Mouse (Mus musculus) retina, embryonic 14.5 days (tissue): ENCODE measurements at regions not wholly inside any gene's neighbourhood (a gene's known extent, or its start where the extent isn't known, plus 50 kb on each side); places are given as distances from the start of the nearest gene placed in this dataset.
"Not testable (repeated sequence)": the region's sequence is repeated elsewhere in the genome, so short reads cannot be mapped to it uniquely, and the experiment has no call there.

ENCODE experiments used
- DNase-seq: peaks from one replicate; pipeline ENCODE4 v3.0.0-alpha.2; 2015; ENCODE audit warnings: low spot score

DNA sequence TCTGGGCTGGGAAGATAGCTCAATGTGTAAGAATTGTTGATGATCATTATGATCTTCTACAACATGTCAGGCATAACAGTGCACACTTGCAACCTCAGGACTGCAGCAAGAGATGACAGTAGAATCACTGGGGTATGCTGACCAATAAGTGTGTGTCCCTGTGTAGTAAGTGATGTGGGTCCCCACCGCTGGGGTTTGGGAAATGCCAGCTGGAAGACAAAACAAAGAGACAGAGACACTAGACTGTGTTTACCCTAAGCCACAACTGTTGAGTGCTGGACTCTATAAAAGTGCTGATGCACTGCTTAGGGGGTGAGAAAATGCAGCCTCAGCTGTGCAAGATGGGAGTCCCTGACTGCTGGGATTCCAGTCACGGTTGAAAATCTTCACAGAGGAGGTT lies 448.0 kb upstream of the Cox7c start:
- DNase-seq = no peak

GRCm38 (mm10) chr13:86468752-86469151 lies 422.0 kb upstream of the Cox7c start:
- no peak for DNase-seq

DNA sequence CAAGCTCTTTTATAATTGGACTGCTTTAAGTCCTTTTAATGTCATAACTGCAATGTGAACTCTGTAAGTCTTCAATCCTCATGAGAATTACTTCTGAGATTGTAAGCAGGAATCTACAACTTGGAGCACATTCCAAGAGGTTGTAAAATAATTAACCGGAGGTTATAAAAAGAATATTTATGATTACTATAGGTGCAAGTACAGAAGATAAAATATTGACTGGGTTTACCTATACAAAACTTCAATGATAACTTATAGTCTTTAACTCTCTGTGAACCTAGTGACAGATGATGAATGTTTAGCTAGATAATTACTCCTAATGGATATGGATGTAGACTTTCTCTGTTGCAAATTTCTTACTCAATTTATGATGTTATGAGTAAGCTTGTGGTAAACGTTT lies 375.9 kb upstream of the Cox7c start:
- no peak for DNase-seq

DNA sequence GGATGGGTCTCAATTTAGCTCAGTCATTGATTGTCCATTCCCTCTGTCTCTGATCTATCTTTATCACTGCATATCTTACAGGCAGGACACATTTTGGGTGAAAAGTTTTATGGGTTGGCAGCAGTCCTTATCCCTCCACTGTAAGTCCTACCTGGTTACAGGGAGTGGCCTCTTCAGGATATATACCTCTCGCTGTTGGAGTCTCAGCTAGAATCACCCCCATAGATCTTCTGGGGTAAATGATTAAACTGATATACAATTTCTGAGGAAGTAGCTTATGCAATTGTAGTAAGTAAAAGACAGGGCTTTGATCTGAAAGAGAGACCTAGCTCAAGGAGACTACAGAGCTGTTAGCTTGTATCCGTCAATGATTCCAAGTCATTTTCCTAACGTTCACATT lies 334.7 kb upstream of the Cox7c start:
- DNase-seq = no peak

- DNase-seq = not testable (repeated sequence)
Observed at GRCm38 (mm10) chr13:86379168-86379567, 332.5 kb upstream of the Cox7c start.

DNA sequence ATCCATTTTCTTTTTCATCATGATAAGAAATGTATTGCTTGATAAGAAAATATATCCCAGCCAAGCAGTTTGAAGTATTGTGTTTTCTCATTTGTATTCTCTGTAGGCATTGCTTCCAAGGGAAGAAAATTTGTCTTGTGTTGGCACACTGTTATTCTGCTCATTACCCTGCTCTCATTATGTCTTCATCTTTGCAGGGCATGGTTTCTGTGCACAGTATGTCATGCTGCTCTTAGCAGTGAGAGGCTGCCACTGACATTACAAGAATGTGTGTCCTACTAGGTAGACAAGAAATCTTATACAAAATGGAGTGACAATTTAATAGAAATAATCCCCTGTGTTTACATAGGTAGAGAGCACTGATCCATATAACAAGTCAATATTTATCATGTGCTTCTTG lies 329.1 kb upstream of the Cox7c start:
- DNase-seq = no peak

GRCm38 (mm10) chr13:86345931-86346330 lies 299.2 kb upstream of the Cox7c start:
- no peak for DNase-seq

DNA sequence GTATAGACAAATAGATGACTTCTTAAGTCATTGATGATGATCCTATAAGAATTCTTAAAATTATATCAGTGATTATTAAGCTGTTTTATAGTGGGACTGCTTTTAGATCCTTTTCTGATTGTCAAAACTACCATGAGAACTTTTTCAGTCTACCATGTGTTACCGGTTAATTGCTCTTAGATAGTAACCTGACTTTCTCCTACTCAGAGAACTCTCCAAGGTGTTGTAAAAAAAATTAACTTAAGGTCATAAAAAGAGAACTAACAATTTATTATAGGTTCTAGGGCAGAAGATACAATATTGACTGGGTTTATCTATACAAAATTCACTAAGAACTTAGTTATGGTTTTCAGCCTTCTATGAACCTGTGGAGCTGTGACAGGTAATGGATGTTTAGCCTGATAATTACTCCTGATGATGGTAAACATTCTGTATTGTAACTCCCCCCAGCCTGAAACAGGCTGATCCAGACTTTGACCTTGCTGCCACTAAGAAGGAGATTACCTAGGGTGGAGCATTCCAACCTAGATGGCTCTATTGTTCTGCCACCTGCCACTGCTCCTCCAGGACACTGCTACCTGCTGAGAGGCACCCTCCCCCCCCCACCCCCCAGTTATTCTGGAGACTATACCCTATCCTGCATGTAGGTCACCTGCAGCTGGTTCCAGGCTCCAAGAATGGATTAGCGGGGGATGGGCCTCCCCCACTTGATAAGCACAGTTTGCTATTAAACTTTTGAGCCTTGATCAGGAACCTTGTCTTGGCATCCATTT lies 298.4 kb upstream of the Cox7c start:
- peak; percentile 2 for DNase-seq

GRCm38 (mm10) chr13:86336471-86336870 lies 289.8 kb upstream of the Cox7c start:
- DNase-seq = no peak
